Mouse (Mus musculus) testis, postnatal 10 days (tissue): ENCODE measurements around the gene Catsper1.
"Not testable (repeated sequence)": the region's sequence is repeated elsewhere in the genome, so short reads cannot be mapped to it uniquely, and the experiment has no call there.

Experiments
- DNase-seq: peaks from one replicate; pipeline ENCODE4 v3.0.0; 2021; ENCODE audit warnings: low spot score

The Catsper1 gene

GRCm38 (mm10) chr19:5335441-5335840 is at the start of gene Catsper1:
Gene Catsper1 (plus strand): TSS chr19:5335741.
- DNase-seq, result no peak

- peak; percentile 96 for DNase-seq
Observed at GRCm38 (mm10) chr19:5294972-5295735, 40.4 kb upstream of the Catsper1 start, which contains the start of gene Sf3b2. Gene Sf3b2 (minus strand): TSS chr19:5295455.

DNA sequence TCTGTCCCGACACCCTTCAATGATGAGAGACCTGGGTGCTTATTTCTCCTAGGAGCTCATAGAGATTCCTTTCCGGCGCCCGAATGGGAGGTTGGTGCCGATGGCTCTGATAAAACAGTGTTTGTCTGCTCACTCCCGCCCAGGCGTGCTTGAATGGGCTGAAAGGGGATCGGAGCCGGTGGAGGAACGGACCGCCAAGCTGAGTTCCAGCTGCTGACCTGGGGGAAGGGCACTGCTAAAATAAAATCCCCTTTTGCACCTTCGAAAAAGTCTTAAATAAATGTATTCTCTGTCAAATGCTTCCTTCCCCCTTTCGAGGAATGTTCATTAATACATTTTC is 39.8 kb upstream of the Catsper1 start:
- no peak for DNase-seq

DNA sequence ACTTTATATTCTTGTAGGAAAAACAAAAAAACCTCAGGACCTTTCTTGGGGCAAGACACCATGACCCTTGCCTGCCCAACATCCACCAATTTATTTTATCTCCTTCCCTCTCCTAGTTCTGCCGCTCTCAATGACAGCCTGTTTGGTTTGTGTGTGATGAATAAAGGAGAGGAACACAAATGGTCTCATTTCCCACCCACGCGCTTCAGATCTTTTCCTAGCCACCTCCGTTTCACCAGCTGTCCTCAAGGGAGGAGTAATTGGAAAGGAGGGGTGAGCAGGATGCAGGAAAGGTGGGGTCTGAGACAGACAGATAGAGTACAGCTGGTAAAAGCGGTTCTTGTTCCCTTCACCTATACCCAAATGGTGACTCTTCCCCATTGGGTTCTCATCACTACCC is 38.9 kb upstream of the Catsper1 start:
- no peak for DNase-seq

DNA sequence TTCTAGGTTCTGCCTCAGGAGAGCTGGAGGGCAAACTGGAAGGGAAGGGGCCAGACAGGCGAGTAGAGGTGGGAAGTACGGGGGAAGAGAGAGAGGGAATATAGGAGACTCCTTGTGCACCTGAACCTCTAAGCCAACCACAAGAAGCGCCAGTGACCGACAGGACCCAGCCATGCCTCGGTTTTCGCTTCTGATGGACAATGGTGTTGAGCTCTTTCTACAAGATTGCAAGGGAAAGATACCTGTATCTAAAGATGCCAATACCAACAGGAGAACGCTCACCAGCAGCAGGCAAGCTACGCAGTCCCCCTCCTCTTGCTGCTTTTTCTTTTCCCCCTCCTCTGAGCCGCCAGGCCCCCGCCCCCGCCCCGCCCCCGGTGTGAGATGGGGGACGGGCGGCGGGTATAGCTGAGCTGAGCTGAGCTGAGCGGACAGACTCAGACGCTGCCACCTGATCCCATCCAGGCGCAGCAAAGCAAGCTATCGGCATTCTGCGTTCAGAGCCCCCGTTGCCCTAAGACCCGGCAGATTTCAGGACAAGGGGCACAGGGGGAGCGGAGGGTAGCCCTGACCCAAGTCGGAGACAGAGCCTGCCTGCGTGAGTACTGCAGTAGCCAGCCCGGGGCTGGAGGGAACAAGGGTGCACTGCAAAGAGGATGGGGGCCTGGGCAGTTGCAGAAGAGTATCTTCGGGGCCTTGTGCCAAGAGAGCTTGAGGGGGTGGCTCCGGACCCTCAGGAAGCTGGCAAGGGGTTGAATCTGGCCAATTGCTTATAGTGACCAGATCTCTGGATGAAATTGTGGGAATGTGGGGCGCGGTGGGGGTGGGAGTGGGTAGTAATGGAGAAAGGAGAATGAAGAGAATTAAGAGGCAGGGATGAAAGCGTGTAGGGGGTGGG is 37.4 kb upstream of the Catsper1 start, which contains the start of gene Gal3st3:
Gene Gal3st3 (plus strand): TSS at position 429 of the 898 bp plus-strand sequence.
- no peak for DNase-seq

DNA sequence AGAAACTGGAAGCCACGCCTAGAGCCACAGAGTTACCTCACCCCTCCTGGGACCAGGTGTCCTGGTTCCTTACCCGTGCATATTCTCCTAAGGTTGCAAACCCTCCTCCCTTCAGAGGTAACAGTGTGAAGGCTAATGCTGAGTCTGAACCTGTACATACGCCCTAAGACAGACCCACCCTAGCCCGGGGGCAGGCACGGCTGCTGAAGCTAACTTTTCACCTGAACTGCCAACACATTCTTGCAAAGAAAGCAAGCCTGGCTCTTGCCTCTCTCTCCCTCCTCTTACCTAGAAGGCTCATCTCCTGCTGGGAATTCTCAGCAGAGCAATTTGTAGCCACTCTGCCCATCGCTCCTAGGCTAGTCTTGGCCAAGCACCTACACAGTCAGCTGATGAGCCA is 35.0 kb upstream of the Catsper1 start:
- no peak for DNase-seq

DNA sequence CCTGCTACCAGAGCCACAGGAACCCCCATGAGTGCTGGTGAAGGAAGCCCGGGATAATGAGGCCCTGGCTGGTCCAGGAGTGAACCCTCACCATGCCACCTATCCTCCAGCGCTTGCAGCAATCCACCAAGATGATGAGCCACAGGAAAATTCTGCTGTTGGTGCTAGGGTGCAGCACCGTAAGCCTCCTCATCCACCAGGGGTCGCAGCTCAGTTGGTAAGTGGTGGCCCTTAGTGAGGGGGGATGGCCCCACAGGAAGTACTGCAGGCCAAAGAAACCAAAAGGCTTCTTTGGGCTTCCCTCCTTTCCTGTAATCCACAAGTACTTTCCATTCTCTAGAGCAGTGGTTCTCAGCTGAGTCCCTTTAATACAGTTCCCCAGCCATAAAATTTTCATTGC is 33.1 kb upstream of the Catsper1 start:
- peak; percentile 79 for DNase-seq

- DNase-seq, result no peak
Observed at GRCm38 (mm10) chr19:5306279-5306678, 29.3 kb upstream of the Catsper1 start.

GRCm38 (mm10) chr19:5306968-5307734 is 28.4 kb upstream of the Catsper1 start:
- DNase-seq, result peak; percentile 66

GRCm38 (mm10) chr19:5309025-5309424 is 26.5 kb upstream of the Catsper1 start:
- peak; percentile 62 for DNase-seq

DNA sequence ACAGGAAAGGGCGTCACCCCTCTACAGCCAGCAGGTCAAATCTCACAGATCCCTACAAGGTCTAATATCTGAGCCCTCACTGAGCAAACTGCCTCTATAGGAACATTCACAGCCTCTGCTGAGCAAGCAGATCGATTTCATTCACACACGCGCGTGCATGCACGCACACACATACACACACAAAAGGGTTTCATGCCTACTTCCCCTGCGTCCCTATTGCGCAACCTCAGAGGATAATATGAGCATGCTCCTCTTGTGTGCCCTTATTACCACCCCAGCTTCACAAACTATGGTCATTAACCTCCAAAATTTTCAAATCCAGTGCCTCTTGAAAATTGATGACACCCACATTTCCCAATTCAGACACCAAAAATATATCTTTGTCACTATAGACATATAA is 22.4 kb upstream of the Catsper1 start:
- DNase-seq, result no peak

- DNase-seq, result no peak
Observed at GRCm38 (mm10) chr19:5323801-5324200, 11.7 kb upstream of the Catsper1 start.

DNA sequence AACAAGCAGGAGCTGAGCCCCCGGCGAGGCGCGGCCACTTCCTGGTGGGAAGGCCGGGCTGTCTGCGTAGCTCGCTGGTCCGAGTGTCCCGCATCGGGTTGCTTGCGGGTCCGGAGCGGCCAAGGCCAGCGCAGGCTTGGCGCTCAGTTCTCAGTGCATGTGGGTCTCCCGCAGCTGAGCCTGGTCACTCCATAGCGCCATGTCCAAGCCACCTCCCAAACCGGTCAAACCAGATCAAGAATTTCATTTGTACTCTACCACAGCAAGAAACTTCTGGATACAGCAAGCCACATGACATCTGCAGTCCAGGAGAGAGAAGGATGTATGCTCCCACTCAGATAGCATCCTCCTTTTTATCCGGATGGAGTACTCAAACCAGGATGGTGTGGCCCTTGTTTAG is 7.6 kb upstream of the Catsper1 start:
- no peak for DNase-seq

GRCm38 (mm10) chr19:5334741-5335140 is 800 bp upstream of the Catsper1 start:
- no peak for DNase-seq

DNA sequence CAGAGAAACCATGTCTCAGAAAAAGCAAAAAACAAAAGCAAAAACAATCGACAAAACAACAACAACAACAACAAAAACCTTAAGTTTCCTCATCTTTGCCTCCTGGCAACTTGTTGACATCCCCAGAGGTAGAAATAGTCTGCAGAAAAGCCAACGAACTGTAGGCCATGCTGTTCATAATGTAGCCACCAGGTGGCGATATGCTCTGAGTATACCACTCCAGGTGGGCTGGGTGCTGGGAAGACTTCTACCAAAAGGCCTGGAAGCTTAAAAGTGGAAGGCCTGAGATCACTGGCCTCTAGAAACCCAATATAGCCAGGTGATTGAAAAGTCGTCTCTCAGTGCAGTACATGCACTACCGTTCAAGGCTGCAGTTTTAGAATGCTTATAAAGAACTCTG is 2.4 kb downstream of the Catsper1 start:
- DNase-seq, result peak; percentile 92

DNA sequence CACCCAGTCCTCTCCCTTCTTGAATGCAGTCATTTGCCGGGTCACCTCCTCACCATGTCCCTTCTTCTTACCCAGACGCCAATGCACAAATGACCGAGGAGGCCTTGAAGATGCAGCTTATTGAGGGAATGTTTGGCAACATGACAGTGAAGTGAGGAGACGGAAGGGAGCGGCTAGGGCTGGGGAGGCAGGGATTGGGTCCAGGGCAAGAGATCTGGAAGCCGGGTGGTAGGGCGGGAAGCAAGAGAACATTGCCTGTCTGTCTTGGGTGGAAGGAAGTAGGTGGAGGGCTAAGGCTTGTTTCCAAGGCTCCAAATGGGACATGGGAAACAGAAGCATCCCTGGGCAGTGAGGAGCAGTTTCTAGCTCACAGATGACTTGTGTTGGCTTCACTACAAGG is 5.8 kb downstream of the Catsper1 start:
- no peak for DNase-seq

- DNase-seq, result no peak
Observed at GRCm38 (mm10) chr19:5345297-5346131, 10.0 kb downstream of the Catsper1 start.

- no peak for DNase-seq
Observed at GRCm38 (mm10) chr19:5348064-5348463, 12.5 kb downstream of the Catsper1 start.

- no peak for DNase-seq
Observed at GRCm38 (mm10) chr19:5348526-5349501, 13.3 kb downstream of the Catsper1 start.

DNA sequence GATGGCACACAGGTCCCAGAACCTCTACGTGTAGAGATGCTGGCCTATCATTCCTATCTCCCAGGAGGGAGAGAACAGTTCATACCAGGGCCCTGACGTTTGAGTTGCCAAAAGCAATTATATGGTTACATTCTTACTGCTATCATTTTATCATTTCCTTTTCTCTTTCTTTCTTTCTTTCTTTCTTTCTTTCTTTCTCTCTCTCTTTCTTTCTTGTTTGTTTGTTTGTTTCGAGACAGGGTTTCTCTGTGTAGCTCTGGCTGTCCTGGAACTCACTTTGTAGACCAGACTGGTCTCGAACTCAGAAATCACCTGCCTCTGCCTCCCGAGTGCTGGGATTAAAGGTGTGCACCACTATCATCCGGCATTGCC is 13.9 kb downstream of the Catsper1 start, which contains the start of gene Cst6:
Gene Cst6 (minus strand): TSS at position 73 of the 372 bp plus-strand sequence.
- not testable (repeated sequence) for DNase-seq
